Mouse (Mus musculus): ENCODE measurements around the gene Lhx6.

GRCm38 (mm10) chr2:36126795-36127429 lies 21.7 kb upstream of the Lhx6 start:
- TF ChIP-seq POLR2A (IDR thresholded peaks at IDR 0.05; ENCODE audit: low read depth, low read length) (no peak), CTCF (IDR thresholded peaks at IDR 0.05; ENCODE audit: extremely low read depth, insufficient read depth, insufficient read length, insufficient replicate concordance) (no peak)

Measured in spleen, adult 2 months (tissue).